ENCODE assay signal across 8 mouse cellular contexts in the genomic region with DNA sequence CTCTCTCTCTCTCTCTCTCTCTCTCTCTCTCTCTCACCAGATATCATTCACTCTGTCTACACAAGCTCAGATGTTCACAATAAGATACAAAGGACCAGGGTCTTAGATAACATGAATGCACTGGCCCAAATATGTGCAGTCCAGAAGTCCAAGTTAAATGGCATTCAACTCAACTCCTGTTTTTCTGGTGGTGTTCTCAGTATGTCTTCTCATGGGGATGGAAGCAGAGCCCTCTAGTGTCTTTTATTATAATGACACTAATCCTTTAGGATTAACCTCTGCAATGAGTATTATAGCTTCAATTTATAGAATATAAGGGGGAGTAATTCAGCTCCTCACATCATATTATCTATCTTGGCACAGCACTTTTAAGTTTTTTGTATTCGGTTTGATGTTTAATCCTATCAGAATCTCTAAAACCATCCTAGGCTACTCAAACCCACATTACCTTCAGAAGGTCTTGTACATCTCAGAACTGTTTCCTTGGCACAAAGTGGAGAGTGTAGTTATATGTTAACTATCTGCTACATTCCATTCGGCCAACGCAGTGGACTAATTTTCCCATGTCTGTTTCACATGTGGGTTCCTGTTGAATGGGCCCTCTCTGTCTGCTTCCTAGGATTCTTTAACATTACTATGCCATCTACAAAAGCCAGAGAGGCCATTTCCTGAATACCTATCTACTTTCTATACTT.
DNase-seq lines count a peak whose midpoint lies in the region; ATAC-seq and TF ChIP-seq lines count a peak whose summit lies in the region.

No protein-coding gene starts in this region.

- intact Hi-C loops in left cerebral cortex, postnatal 4 days (cut with DNase I) = loop anchor here (5.0 kb wide), 1 partner anchor 485 kb away; no protein-coding TSS in a partner anchor

- 77% methylated on average over 3 of the region's 3 CpGs for WGBS in forebrain, embryonic 11.5 days
- 68% methylated on average over 3 of the region's 3 CpGs for WGBS in forebrain, embryonic 15.5 days
- 68% methylated on average over 3 of the region's 3 CpGs for WGBS in limb, embryonic 14.5 days
- WGBS in limb, embryonic 10.5 days = 68% methylated on average over 3 of the region's 3 CpGs

- no peak overlapping the region for H3K9ac ChIP-seq in forebrain, embryonic 11.5 days (ENCODE audit: low read length)
- H3K9ac ChIP-seq in forebrain, embryonic 15.5 days (replicated peaks) = no peak overlapping the region
- no peak overlapping the region for H3K9ac ChIP-seq in limb, embryonic 14.5 days (ENCODE audit: low read depth, low read length, severe bottlenecking)

- no peak overlapping the region for H3K4me2 ChIP-seq in forebrain, embryonic 11.5 days (ENCODE audit: low read depth, low read length, severe bottlenecking)
- H3K4me2 ChIP-seq in forebrain, embryonic 15.5 days (replicated peaks) = no peak overlapping the region
- H3K4me2 ChIP-seq in limb, embryonic 14.5 days (replicated peaks; ENCODE audit: low read depth, low read length, severe bottlenecking) = no peak overlapping the region

- H3K9me3 ChIP-seq in forebrain, embryonic 11.5 days (ENCODE audit: control insufficient read depth, low read length) = no peaks in the 10 kb centered on the region
- H3K9me3 ChIP-seq in forebrain, embryonic 15.5 days = no peaks in the 10 kb centered on the region
- no peaks in the 10 kb centered on the region for H3K9me3 ChIP-seq in limb, embryonic 14.5 days (ENCODE audit: control insufficient read depth, low read length)
- no peaks in the 10 kb centered on the region for H3K9me3 ChIP-seq in limb, embryonic 10.5 days (replicated peaks)

- H3K36me3 ChIP-seq in forebrain, embryonic 11.5 days (ENCODE audit: control insufficient read depth, insufficient read depth, low read length) = no peaks in the 10 kb centered on the region
- H3K36me3 ChIP-seq in forebrain, embryonic 15.5 days = no peaks in the 10 kb centered on the region
- no peaks in the 10 kb centered on the region for H3K36me3 ChIP-seq in limb, embryonic 14.5 days (ENCODE audit: control insufficient read depth, insufficient read depth, low read length)
- H3K36me3 ChIP-seq in limb, embryonic 10.5 days = no peaks in the 10 kb centered on the region

- no peak for DNase-seq in forebrain, embryonic 11.5 days (ENCODE audit: low spot score)
- peak; percentile 53 for DNase-seq in limb, embryonic 14.5 days (ENCODE audit: low spot score)
- DNase-seq in limb, embryonic 10.5 days (ENCODE audit: low spot score) = no peak
- peak; percentile 26 for DNase-seq in NIH3T3 (ENCODE audit: low read depth)
- no peak for DNase-seq in spleen, postnatal 14 days (ENCODE audit: low spot score in 2 of 2)
- DNase-seq in left cerebral cortex, postnatal 4 days = no peak

- peak; percentile 51; the same call in 1 of the 2 replicates for ATAC-seq in forebrain, embryonic 11.5 days (replicated peaks; ENCODE audit: low FRiP score)
- no peak for ATAC-seq in forebrain, embryonic 15.5 days (replicated peaks)
- ATAC-seq in limb, embryonic 14.5 days (ENCODE audit: low FRiP score, low read depth) = no peak
- 0 out of 2 replicates have a peak, but pooled peaks have one; percentile 44 for ATAC-seq in megakaryocyte-erythroid progenitor cell, adult 5-6 weeks (replicated peaks; ENCODE audit: low FRiP score, low TSS enrichment, poor library complexity, severe bottlenecking)

- no peaks in the 10 kb centered on the region for H3K4me1 ChIP-seq in forebrain, embryonic 11.5 days (replicated peaks; ENCODE audit: control insufficient read depth, insufficient read depth, low read length)
- no peaks in the 10 kb centered on the region for H3K4me1 ChIP-seq in forebrain, embryonic 15.5 days
- no peaks in the 10 kb centered on the region for H3K4me1 ChIP-seq in limb, embryonic 14.5 days (ENCODE audit: control insufficient read depth, insufficient read depth, low read length)
- no peaks in the 10 kb centered on the region for H3K4me1 ChIP-seq in limb, embryonic 10.5 days

- no peak overlapping the region for H3K4me3 ChIP-seq in forebrain, embryonic 11.5 days (ENCODE audit: low read depth, low read length)
- no peak overlapping the region for H3K4me3 ChIP-seq in forebrain, embryonic 15.5 days
- H3K4me3 ChIP-seq in limb, embryonic 14.5 days (replicated peaks; ENCODE audit: low read length) = no peak overlapping the region
- H3K4me3 ChIP-seq in limb, embryonic 10.5 days = no peak overlapping the region

- H3K27me3 ChIP-seq in forebrain, embryonic 11.5 days (ENCODE audit: control insufficient read depth, insufficient read depth, low read length) = no peaks in the 10 kb centered on the region
- no peaks in the 10 kb centered on the region for H3K27me3 ChIP-seq in forebrain, embryonic 15.5 days
- no peaks in the 10 kb centered on the region for H3K27me3 ChIP-seq in limb, embryonic 14.5 days (ENCODE audit: control insufficient read depth, insufficient read depth, low read length)
- H3K27me3 ChIP-seq in limb, embryonic 10.5 days (ENCODE audit: low read depth, poor library complexity, severe bottlenecking) = no peaks in the 10 kb centered on the region

- TF ChIP-seq POLR2A in limb, embryonic 14.5 days (IDR thresholded peaks at IDR 0.05; ENCODE audit: borderline replicate concordance, extremely low read depth, insufficient read depth, insufficient read length) = no peak

- H3K27ac ChIP-seq in forebrain, embryonic 11.5 days (ENCODE audit: low read depth, low read length) = no peak overlapping the region
- H3K27ac ChIP-seq in forebrain, embryonic 15.5 days (replicated peaks) = no peak overlapping the region
- no peak overlapping the region for H3K27ac ChIP-seq in limb, embryonic 14.5 days (replicated peaks; ENCODE audit: low read depth, low read length)
- no peak overlapping the region for H3K27ac ChIP-seq in limb, embryonic 10.5 days

Comparison
In these comparisons a context has a peak if more than half of its experiments do, and no peak if none do; other contexts are left out.
1. ATAC-seq: peak in forebrain, embryonic 11.5 days (single experiment) and megakaryocyte-erythroid progenitor cell, adult 5-6 weeks (single experiment); none in forebrain, embryonic 15.5 days (single experiment) and limb, embryonic 14.5 days (single experiment).
2. DNase-seq: peak in limb, embryonic 14.5 days (single experiment) and NIH3T3 (single experiment); none in forebrain, embryonic 11.5 days (single experiment), limb, embryonic 10.5 days (single experiment), spleen, postnatal 14 days (0 of 2) and left cerebral cortex, postnatal 4 days (single experiment).